Mouse (Mus musculus) stomach, embryonic 16.5 days (tissue): Measurements from ENCODE around the gene Tbx4. TPM values are rescaled to one million over a fixed set of nuclear protein-coding genes. Genes with fewer than 3 reads are reported as not detected.

Source experiments
- ATAC-seq: fragments of 200-750 bp; cut with Nextera tagmentation; 2 replicates; pipeline ENCODE4 v1.8.0; 2017; ENCODE audit warnings: moderate number of reproducible peaks, moderate TSS enrichment; ENCODE audit not compliant: insufficient read depth, low FRiP score
- H3K27ac ChIP-seq: fragments of 300-500 bp; sonication (generic); 2 replicates; pipeline ENCODE4 v1.5.1; 2014; ENCODE audit warnings: low read length
- H3K27me3 ChIP-seq: fragments of 300-500 bp; sonication (generic); 2 replicates; pipeline ENCODE4 v1.6.1; 2014; ENCODE audit warnings: low read length, control low read depth, mixed read lengths; ENCODE audit not compliant: control insufficient read depth, insufficient read depth
- H3K36me3 ChIP-seq: fragments of 300-500 bp; sonication (generic); 2 replicates; pipeline ENCODE4 v1.6.1; 2014; ENCODE audit warnings: low read length; ENCODE audit not compliant: control insufficient read depth, insufficient read depth
- H3K4me1 ChIP-seq: fragments of 300-500 bp; sonication (generic); 2 replicates; pipeline ENCODE4 v1.6.1; 2014; ENCODE audit warnings: low read length, control low read depth, mixed read lengths; ENCODE audit not compliant: control insufficient read depth, insufficient read depth
- H3K4me2 ChIP-seq: fragments of 300-500 bp; sonication (generic); 2 replicates; pipeline ENCODE4 v1.6.1; 2014; ENCODE audit warnings: low read depth, low read length, mixed read lengths
- H3K4me3 ChIP-seq: fragments of 300-500 bp; sonication (generic); replicated peaks from 2 replicates; pipeline ENCODE4 v1.5.1; 2014; ENCODE audit warnings: mild to moderate bottlenecking, low read length
- H3K9ac ChIP-seq: fragments of 300-500 bp; sonication (generic); 2 replicates; pipeline ENCODE4 v1.6.1; 2014; ENCODE audit warnings: low read length
- H3K9me3 ChIP-seq: fragments of 300-500 bp; sonication (generic); replicated peaks from 2 replicates; pipeline ENCODE4 v1.6.1; 2016; ENCODE audit warnings: low read length, control low read depth; ENCODE audit not compliant: control insufficient read depth
- WGBS: fragments of 180-500 bp; shearing (Covaris S2); extraction: QIAGEN DNeasy Blood & Tissue Kit; methylation state at CpG from one replicate; pipeline ENCODE4 v1.1.7; 2014; 5-methylcytosine and 5-hydroxymethylcytosine counted together
- polyA plus RNA-seq: library from polyadenylated mRNA; unstranded; fragments of >200 nt; fragmentation: Nextera tagmentation; extraction: Ambion mirVana; gene quantifications from 2 replicates; pipeline ENCODE4 v1.2.1, GENCODE M21; 2015

Tbx4 gene
- polyA plus RNA-seq: 0.17 and 0.22 TPM in 2 replicates

DNA sequence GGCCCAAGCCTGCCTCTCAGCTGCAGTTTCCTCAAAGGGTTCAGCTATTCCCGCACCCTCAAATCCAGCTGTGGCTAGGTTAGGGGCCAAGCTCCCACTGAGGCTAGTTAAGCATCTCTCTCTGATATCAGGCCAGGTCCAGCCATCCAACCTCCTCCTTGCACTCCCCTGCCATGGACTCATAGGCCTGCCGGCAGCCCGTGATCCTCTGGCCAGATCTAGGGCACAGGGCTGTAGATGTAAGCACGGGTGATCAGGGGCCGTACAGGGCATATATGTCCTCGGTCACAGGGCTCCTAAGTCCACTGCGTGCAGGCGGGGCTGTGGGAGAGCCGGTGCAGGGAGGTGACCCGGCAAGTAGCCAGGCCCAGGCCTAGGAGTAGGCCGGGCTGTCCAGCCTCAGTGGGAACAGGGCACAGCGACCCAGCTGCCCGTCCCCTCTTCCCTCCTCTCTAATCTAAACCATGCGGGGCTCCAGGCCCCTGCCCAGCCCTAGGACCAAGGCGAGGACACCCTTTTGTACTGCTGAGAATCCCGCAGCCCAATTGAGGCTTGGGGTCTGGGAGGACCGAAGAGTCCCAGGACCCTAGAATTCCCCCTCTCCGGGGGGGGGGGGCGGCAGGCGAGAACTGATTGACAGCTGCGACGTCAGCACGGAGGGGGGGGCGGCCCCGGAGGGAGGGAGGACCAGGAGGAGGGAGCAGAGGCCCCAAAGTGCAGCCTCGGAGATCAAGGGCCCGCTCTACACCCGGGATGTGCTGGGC is at the start of gene Tbx4:
Tbx4 (plus strand) TSS at position 758 of the 764 bp plus-strand sequence.
- Histone ChIP-seq H3K4me3 (no peak within 1 kb of the TSS), H3K9me3 (no peaks in the 10 kb centered on the region), H3K9ac (no peak within 1 kb of the TSS), H3K36me3 (no peaks in the 10 kb centered on the region), H3K4me2 (no peak within 1 kb of the TSS), H3K4me1 (0 out of 2 replicates have a peak, but pooled peaks cover 3% of the 10 kb centered on the region), H3K27me3 (peaks cover 66% of the 10 kb centered on the region), H3K27ac (no peak within 1 kb of the TSS)
- ATAC-seq: no peak
- 35% methylated on average over 22 of the region's 28 CpGs for WGBS

DNA sequence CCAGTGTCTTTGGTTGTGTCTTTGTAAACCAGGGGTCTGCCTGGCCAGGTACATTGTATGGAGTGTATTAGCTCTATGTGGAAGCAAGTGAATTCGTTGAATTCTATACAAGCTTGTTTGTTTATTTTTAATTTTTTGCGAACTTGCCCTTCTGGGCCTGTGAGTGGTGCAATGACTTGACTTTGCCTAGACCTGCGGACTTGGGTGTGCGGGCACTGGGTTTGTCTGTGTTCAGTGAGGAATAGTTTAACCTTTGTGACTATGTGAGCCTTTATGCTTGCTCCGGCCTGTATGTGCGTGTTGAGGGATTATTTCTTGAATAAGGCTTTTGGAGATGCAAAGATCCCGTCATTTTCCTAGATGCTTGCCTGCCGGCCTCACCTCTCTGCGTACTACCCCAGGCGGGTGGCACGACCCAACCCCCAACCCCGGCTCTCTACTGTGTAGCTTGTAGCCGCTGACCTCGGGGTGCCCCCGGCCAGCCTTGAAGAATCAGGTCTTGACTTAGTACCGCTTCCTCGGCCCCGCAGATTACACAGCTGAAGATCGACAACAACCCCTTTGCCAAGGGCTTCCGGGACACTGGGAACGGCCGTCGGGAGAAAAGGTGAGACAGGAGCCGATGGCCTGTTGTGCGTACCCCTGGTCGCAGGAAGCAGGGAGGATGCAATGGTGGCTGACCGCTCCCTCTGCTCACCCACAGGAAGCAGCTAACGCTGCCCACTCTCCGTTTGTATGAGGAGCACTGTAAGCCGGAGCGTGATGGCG is 49.5 kb upstream of the Tbx4 start:
- 17% methylated on average over 32 of the region's 32 CpGs for WGBS
- no peak for ATAC-seq

DNA sequence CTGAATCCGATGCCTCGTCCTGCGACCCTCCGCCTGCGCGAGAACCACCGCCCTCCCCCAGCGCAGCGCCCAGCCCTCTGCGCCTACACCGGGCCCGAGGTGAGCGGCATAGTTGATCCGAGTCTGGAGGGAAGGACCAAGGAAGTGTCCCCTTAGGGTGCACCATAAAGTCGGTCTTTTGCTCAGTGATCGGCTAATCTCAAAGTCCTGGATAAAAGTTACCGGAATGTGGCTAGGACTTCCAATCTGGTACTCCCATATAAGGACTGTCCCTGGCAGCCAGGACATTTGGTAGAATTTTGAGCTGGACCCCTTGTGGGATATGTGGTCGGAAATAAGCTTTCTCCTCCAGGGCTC is 49.0 kb upstream of the Tbx4 start:
- H3K36me3 ChIP-seq: no peaks in the 10 kb centered on the region
- peak overlapping the region; percentile 79 for H3K9ac ChIP-seq
- H3K4me3 ChIP-seq: peak overlapping the region; percentile 66
- 13% methylated on average over 18 of the region's 18 CpGs for WGBS
- H3K27me3 ChIP-seq: peaks cover 57% of the 10 kb centered on the region
- peaks cover 19% of the 10 kb centered on the region for H3K4me1 ChIP-seq
- peak overlapping the region; percentile 72; the same call in 1 of the 2 replicates for H3K27ac ChIP-seq
- peak overlapping the region; percentile 93 for H3K4me2 ChIP-seq
- ATAC-seq: no peak
- no peaks in the 10 kb centered on the region for H3K9me3 ChIP-seq

More for the DNA sequence above, 49.5 kb upstream of the Tbx4 start:
- peak overlapping the region; percentile 93 for H3K4me2 ChIP-seq
- no peaks in the 10 kb centered on the region for H3K36me3 ChIP-seq
- peak overlapping the region; percentile 66 for H3K4me3 ChIP-seq
- H3K27me3 ChIP-seq: peaks cover 57% of the 10 kb centered on the region
- H3K9ac ChIP-seq: peak overlapping the region; percentile 79
- peaks cover 20% of the 10 kb centered on the region for H3K4me1 ChIP-seq
- H3K27ac ChIP-seq: peak overlapping the region; percentile 72
- no peaks in the 10 kb centered on the region for H3K9me3 ChIP-seq

DNA sequence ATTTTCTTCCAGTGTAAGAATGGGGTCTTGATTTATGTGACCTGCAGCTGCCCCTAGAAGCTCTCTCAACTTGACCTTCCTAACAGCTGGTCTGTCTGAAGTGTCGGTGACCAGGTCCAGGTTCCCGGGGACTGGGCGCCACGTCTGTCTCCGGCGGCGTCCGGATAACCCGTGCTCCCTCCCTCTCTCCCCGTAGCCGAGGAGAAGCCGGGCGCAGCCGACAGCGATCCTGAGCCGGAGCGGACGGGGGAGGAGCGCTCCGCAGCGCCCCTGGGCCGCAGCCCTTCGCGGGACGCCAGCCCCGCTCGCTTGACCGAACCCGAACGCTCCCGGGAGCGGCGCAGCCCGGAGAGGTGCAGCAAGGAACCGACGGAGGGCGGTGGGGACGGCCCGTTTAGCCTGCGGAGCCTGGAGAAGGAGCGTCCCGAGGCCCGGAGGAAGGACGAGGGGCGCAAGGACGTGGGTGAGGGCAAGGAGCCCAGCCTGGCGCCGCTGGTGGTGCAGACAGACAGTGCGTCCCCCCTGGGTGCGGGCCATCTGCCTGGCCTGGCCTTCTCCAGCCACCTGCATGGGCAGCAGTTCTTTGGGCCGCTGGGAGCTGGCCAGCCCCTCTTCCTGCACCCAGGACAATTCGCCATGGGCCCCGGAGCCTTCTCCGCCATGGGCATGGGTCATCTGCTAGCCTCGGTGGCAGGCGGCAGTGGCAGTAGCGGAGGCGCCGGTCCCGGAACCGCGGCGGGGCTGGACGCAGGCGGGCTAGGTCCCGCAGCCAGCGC is 48.4 kb upstream of the Tbx4 start:
- peak overlapping the region; percentile 3; the same call in 1 of the 2 replicates for H3K27ac ChIP-seq
- H3K4me1 ChIP-seq: peaks cover 22% of the 10 kb centered on the region; the same call in 1 of the 2 replicates
- peaks cover 57% of the 10 kb centered on the region for H3K27me3 ChIP-seq
- peak overlapping the region; percentile 79 for H3K9ac ChIP-seq
- ATAC-seq: no peak
- H3K4me3 ChIP-seq: peak overlapping the region; percentile 66
- H3K9me3 ChIP-seq: no peaks in the 10 kb centered on the region
- H3K36me3 ChIP-seq: no peaks in the 10 kb centered on the region
- H3K4me2 ChIP-seq: peak overlapping the region; percentile 93
- WGBS: 10% methylated on average over 67 of the region's 67 CpGs

DNA sequence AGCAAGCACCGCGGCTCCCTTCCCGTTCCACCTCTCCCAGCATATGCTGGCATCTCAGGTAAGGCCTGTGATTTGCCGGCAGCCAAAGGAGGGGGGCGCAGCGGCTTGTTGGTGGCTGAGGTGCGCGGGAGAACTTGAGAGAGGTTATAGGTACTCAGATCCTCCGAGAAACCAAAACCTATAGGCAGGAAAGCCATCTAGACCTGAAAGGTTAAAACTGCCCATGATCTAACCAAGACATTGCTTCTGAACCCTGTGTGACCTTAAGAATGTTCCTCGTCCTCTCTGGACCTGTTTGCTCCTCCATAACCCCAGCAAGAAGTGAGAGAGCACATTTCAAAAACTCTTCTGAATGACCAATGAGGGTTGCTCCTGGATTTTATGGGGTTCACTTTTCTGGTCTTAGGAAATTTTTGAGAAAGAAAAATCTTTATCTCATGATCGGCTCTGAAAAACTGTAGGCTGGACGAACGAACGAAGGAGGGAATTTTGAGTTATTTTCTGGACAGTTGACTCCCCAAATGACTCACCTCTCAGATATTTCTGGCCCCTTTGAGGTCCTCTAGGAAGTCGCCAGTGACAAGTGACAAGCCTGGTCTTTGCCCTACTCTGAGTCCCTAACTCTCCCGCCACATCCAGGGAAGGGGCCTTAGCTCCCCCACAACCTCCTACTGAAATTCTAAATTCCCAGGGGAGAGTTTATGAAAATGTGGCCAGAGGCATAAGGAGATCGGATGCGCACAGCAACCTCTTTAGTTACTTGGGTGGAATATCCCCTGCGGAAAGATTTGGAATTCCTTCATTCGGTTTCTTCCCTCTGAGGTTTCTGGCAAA is 47.6 kb upstream of the Tbx4 start:
- no peaks in the 10 kb centered on the region for H3K9me3 ChIP-seq
- peak overlapping the region; percentile 79 for H3K9ac ChIP-seq
- H3K4me2 ChIP-seq: peak overlapping the region; percentile 93
- peak overlapping the region; percentile 3; the same call in 1 of the 2 replicates for H3K27ac ChIP-seq
- no peak for ATAC-seq
- peak overlapping the region; percentile 66 for H3K4me3 ChIP-seq
- H3K36me3 ChIP-seq: no peaks in the 10 kb centered on the region
- peaks cover 30% of the 10 kb centered on the region; the same call in 1 of the 2 replicates for H3K4me1 ChIP-seq
- WGBS: 30% methylated on average over 20 of the region's 20 CpGs
- H3K27me3 ChIP-seq: peaks cover 57% of the 10 kb centered on the region

DNA sequence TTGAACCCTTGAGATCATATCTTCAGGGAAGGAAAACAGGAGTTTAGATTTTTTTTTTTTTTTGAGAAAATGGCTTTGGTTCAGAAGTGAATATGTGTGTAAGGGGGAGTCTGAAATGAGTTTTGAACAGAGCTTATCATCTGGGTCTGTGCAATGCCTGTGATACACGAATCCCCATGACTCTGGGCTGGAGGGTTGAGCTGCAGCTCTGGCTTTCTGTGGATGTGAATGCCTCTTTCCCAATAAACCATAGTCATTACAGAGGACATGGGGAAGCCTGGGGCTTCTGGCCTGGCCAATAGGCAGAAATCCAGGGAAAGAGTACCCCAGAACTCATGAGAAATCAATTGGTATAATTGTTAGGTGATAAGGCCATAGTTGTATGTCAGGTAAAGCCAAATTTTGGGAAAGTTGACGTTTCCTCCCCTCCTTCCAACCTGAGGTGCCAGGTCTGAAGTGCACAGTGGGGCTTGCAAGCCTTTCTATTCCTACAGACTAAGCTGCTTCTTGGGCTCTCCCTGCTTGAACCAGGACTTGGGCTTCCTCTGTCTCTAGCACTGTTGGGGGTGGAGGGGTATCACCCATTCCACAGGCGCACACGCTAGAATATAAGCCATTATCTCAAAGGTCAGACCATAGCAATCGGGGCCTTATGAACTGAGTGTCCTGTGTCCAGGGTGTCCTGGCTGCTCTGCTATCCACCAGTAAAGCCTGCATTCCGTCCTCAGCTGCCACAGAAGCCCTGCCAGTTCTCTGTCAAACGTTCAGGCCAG is 46.8 kb upstream of the Tbx4 start:
- Histone ChIP-seq H3K36me3 (no peaks in the 10 kb centered on the region), H3K27ac (no peak overlapping the region), H3K9me3 (no peaks in the 10 kb centered on the region), H3K9ac (peak overlapping the region; percentile 79), H3K4me3 (peak overlapping the region; percentile 66), H3K4me1 (peaks cover 34% of the 10 kb centered on the region; the same call in 1 of the 2 replicates), H3K4me2 (peak overlapping the region; percentile 93), H3K27me3 (peaks cover 53% of the 10 kb centered on the region)
- WGBS: 46% methylated on average over 7 of the region's 7 CpGs
- no peak for ATAC-seq

DNA sequence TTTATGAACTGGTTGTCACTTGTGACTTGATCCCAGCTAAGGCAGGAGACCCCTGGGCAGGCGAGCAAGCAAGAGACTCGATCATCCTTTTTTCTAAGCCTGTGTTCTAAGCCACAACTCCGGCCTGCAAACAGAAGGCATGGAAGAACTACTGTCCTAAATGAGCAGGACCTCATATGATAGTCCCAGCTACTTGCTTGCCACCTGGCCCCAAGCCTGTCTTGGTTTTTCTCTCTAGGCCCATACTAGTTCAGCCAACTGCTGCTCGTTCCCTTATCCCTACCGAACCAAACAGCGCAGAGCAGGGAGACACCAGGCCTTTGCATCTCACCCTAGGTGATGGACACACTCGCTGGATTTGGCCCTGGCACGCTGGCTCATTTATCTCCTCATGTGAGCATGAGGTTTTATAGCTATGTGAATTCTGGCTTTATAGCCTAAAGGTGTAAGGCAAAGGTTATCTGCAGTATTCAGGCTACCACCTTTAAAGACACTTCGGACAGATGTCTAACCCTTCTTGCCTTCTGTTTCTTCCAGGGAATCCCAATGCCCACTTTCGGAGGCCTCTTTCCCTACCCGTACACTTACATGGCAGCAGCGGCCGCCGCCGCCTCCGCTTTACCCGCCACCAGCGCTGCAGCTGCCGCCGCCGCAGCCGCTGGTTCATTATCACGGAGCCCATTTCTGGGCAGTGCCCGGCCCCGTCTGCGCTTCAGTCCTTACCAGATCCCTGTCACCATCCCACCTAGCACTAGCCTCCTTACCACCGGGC is 46.0 kb upstream of the Tbx4 start:
- no peaks in the 10 kb centered on the region for H3K36me3 ChIP-seq
- peaks cover 49% of the 10 kb centered on the region for H3K27me3 ChIP-seq
- H3K4me2 ChIP-seq: peak overlapping the region; percentile 93
- peak overlapping the region; percentile 58 for H3K9ac ChIP-seq
- 32% methylated on average over 27 of the region's 27 CpGs for WGBS
- H3K9me3 ChIP-seq: no peaks in the 10 kb centered on the region
- peak overlapping the region; percentile 31; the same call in 1 of the 2 replicates for H3K27ac ChIP-seq
- peak overlapping the region; percentile 66 for H3K4me3 ChIP-seq
- H3K4me1 ChIP-seq: peaks cover 36% of the 10 kb centered on the region; the same call in 1 of the 2 replicates
- ATAC-seq: no peak
